Mouse (Mus musculus) MEL (cell line): ENCODE results near the gene Asxl2. TPM values are rescaled to one million over a fixed set of nuclear protein-coding genes. Genes with fewer than 3 reads are reported as not detected.

ENCODE experiments used
- DNase-seq: peaks from one replicate; pipeline ENCODE4 v3.0.0; 2011; ENCODE audit warnings: low read depth, low spot score
- H3K27ac ChIP-seq: 2 replicates; pipeline ENCODE4 v1.5.1; 2012; ENCODE audit warnings: low read depth, mild to moderate bottlenecking, control low read depth, low read length, moderate library complexity; ENCODE audit not compliant: control insufficient read depth
- H3K27me3 ChIP-seq, 2 experiments: fragments of 150-350 bp in 1 of 2; sonication (generic) in 1 of 2; 2 replicates each; pipeline ENCODE4 v1.6.1; 2012; ENCODE audit warnings: low read length in 2 of 2, mild to moderate bottlenecking in 2 of 2, improper control_type of control experiment in 1 of 2, moderate library complexity in 1 of 2; ENCODE audit not compliant: insufficient read depth in 2 of 2, control insufficient read depth in 1 of 2
- H3K36me3 ChIP-seq, 2 experiments: 2 replicates each; pipeline ENCODE4 v1.6.1; 2012 to 2014; ENCODE audit warnings: low read length in 2 of 2, improper control_type of control experiment in 1 of 2, inconsistent platforms in 1 of 2, mild to moderate bottlenecking in 1 of 2; ENCODE audit not compliant: insufficient read depth in 2 of 2, control insufficient read depth in 1 of 2
- H3K4me1 ChIP-seq, 2 experiments: fragments of 150-350 bp in 1 of 2; sonication (generic) in 1 of 2; 2 replicates each; pipeline ENCODE4 v1.6.1; 2012; ENCODE audit warnings: low read length in 2 of 2, improper control_type of control experiment in 1 of 2, mild to moderate bottlenecking in 1 of 2; ENCODE audit not compliant: insufficient read depth in 2 of 2, control insufficient read depth in 1 of 2
- H3K4me3 ChIP-seq, 2 experiments: fragments of 150-350 bp in 1 of 2; sonication (generic) in 1 of 2; 2 replicates each; pipeline ENCODE4 v1.5.1; 2012; ENCODE audit warnings: low read depth in 2 of 2, low read length in 2 of 2, mild to moderate bottlenecking in 2 of 2, moderate library complexity in 2 of 2, control low read depth in 1 of 2, improper control_type of control experiment in 1 of 2; ENCODE audit not compliant: control insufficient read depth in 1 of 2, insufficient read depth in 1 of 2
- H3K79me2 ChIP-seq: 2 replicates; pipeline ENCODE4 v1.6.1; 2012; ENCODE audit warnings: mild to moderate bottlenecking, low read length, moderate library complexity; ENCODE audit not compliant: control insufficient read depth, poor library complexity, insufficient read depth
- H3K9ac ChIP-seq: 2 replicates; pipeline ENCODE4 v1.6.1; 2012; ENCODE audit warnings: low read depth, mild to moderate bottlenecking, control low read depth, low read length, moderate library complexity; ENCODE audit not compliant: control insufficient read depth, poor library complexity, severe bottlenecking
- H3K9me3 ChIP-seq: fragments of 150-350 bp; sonication (generic); replicated peaks from 2 replicates; pipeline ENCODE4 v1.6.1; 2012; ENCODE audit warnings: mild to moderate bottlenecking, low read length, improper control_type of control experiment, moderate library complexity; ENCODE audit not compliant: insufficient read depth
- BHLHE40 ChIP-seq: IDR thresholded peaks from 2 replicates; pipeline ENCODE4 v1.6.1; 2012; ENCODE audit warnings: low read depth, mild to moderate bottlenecking, inconsistent platforms, low read length, improper control_type of control experiment, borderline replicate concordance
- E2F4 ChIP-seq: IDR thresholded peaks from 2 replicates; pipeline ENCODE4 v1.6.1; 2011; ENCODE audit warnings: low read depth, low read length, improper control_type of control experiment, borderline replicate concordance
- ELF1 ChIP-seq: IDR thresholded peaks from 2 replicates; pipeline ENCODE4 v1.6.1; 2014; ENCODE audit warnings: low read depth, mild to moderate bottlenecking, inconsistent platforms, low read length, improper control_type of control experiment, moderate library complexity
- EP300 ChIP-seq, 2 experiments: IDR thresholded peaks; 2 replicates each; pipeline ENCODE4 v1.6.1; 2011; ENCODE audit warnings: improper control_type of control experiment in 2 of 2, low read length in 2 of 2, low read depth in 1 of 2, mild to moderate bottlenecking in 1 of 2
- ETS1 ChIP-seq: IDR thresholded peaks from 2 replicates; pipeline ENCODE4 v1.6.1; 2012; ENCODE audit warnings: low read depth, mild to moderate bottlenecking, inconsistent platforms, low read length, improper control_type of control experiment, moderate library complexity
- GATA1 ChIP-seq: IDR thresholded peaks from 2 replicates; pipeline ENCODE4 v1.6.1; 2011; ENCODE audit warnings: low read depth, low read length, improper control_type of control experiment
- MAFK ChIP-seq: IDR thresholded peaks from 2 replicates; pipeline ENCODE4 v1.6.1; 2011; ENCODE audit warnings: low read depth, mild to moderate bottlenecking, low read length, improper control_type of control experiment, borderline replicate concordance
- MAZ ChIP-seq: IDR thresholded peaks from 2 replicates; pipeline ENCODE4 v1.6.1; 2012; ENCODE audit warnings: low read depth, mild to moderate bottlenecking, inconsistent platforms, low read length, improper control_type of control experiment
- NRF1 ChIP-seq: IDR thresholded peaks from 2 replicates; pipeline ENCODE4 v1.6.1; 2014; ENCODE audit warnings: low read depth, mild to moderate bottlenecking, inconsistent platforms, low read length, improper control_type of control experiment, moderate library complexity; ENCODE audit not compliant: poor library complexity, insufficient read depth, severe bottlenecking
- POLR2A ChIP-seq, 2 experiments: IDR thresholded peaks; 2 replicates each; pipeline ENCODE4 v1.6.1; 2011 to 2012; ENCODE audit warnings: low read length in 2 of 2, mild to moderate bottlenecking in 2 of 2, control low read depth in 1 of 2, improper control_type of control experiment in 1 of 2, low read depth in 1 of 2, moderate library complexity in 1 of 2; ENCODE audit not compliant: control insufficient read depth in 1 of 2, insufficient read depth in 1 of 2, poor library complexity in 1 of 2
- RAD21 ChIP-seq: IDR thresholded peaks from 2 replicates; pipeline ENCODE4 v1.6.1; 2011; ENCODE audit warnings: mild to moderate bottlenecking, low read depth, low read length, improper control_type of control experiment
- SMC3 ChIP-seq: IDR thresholded peaks from 2 replicates; pipeline ENCODE4 v1.6.1; 2011; ENCODE audit warnings: low read depth, low read length, improper control_type of control experiment
- TBP ChIP-seq: IDR thresholded peaks from 2 replicates; pipeline ENCODE4 v1.8.0; 2011; ENCODE audit warnings: low read depth, low read length, improper control_type of control experiment
- TCF12 ChIP-seq: IDR thresholded peaks from 2 replicates; pipeline ENCODE4 v1.6.1; 2014; ENCODE audit warnings: low read depth, mild to moderate bottlenecking, inconsistent platforms, low read length, improper control_type of control experiment, moderate library complexity
- UBTF ChIP-seq: IDR thresholded peaks from 2 replicates; pipeline ENCODE4 v1.6.1; 2012; ENCODE audit warnings: low read depth, mild to moderate bottlenecking, inconsistent platforms, low read length, improper control_type of control experiment, moderate library complexity, borderline replicate concordance; ENCODE audit not compliant: insufficient read depth
- USF1 ChIP-seq: IDR thresholded peaks from 2 replicates; pipeline ENCODE4 v1.6.1; 2014; ENCODE audit warnings: low read depth, mild to moderate bottlenecking, inconsistent platforms, low read length, improper control_type of control experiment, moderate library complexity
- USF2 ChIP-seq, 2 experiments: IDR thresholded peaks; 2 replicates each; pipeline ENCODE4 v1.6.1; 2011 to 2012; ENCODE audit warnings: improper control_type of control experiment in 2 of 2, low read length in 2 of 2, borderline replicate concordance in 1 of 2, inconsistent platforms in 1 of 2, low read depth in 1 of 2, mild to moderate bottlenecking in 1 of 2; ENCODE audit not compliant: insufficient read depth in 1 of 2
- ZC3H11A ChIP-seq: IDR thresholded peaks from 2 replicates; pipeline ENCODE4 v1.6.1; 2012; ENCODE audit warnings: low read depth, mild to moderate bottlenecking, inconsistent platforms, low read length, improper control_type of control experiment
- ZKSCAN1 ChIP-seq: IDR thresholded peaks from 2 replicates; pipeline ENCODE4 v1.6.1; 2012; ENCODE audit warnings: low read depth, mild to moderate bottlenecking, inconsistent platforms, low read length, improper control_type of control experiment, moderate library complexity
- ZMIZ1 ChIP-seq: IDR thresholded peaks from 2 replicates; pipeline ENCODE4 v1.6.1; 2012; ENCODE audit warnings: low read depth, mild to moderate bottlenecking, inconsistent platforms, low read length, improper control_type of control experiment, moderate library complexity
- ZNF384 ChIP-seq: IDR thresholded peaks from 2 replicates; pipeline ENCODE4 v1.6.1; 2012; ENCODE audit warnings: low read depth, mild to moderate bottlenecking, inconsistent platforms, low read length, improper control_type of control experiment
- polyA plus RNA-seq, 2 experiments: library from polyadenylated mRNA; stranded (reverse) in 1 of 2; unstranded in 1 of 2; fragments of >175 nt in 1 of 2; fragments of >200 nt in 1 of 2; gene quantifications; 2 replicates each; pipeline versions ENCODE4 v1.2.1 to v1.2.4; 2012; ENCODE audit warnings: low replicate concordance in 2 of 2, low read depth in 1 of 2; ENCODE audit not compliant: insufficient read length in 2 of 2, insufficient read depth in 1 of 2, missing spikeins in 1 of 2
- total RNA-seq: library from RNA; depleted of rRNA; stranded (reverse); fragments of 300-350 nt; gene quantifications from 2 replicates; pipeline ENCODE4 v1.2.3, GENCODE M21; 2012

Asxl2 gene
- total and polyA plus RNA-seq, 3 experiments = 18.8 to 62.0 (median 26.2) TPM

- 0 out of 4 replicates have a peak, but pooled peaks cover 0 to 4% of the 10 kb centered on the region in 2 experiments for H3K4me1 ChIP-seq
- TF ChIP-seq ZNF384 = no peak
- no peak for TF ChIP-seq ZMIZ1
- TF ChIP-seq SMC3 = no peak
- TF ChIP-seq GATA1 = no peak
- TF ChIP-seq ELF1 = no peak
- no peak for TF ChIP-seq MAFK
- TF ChIP-seq USF2 (IDR thresholded peaks at IDR 0.05; ENCODE audit: borderline replicate concordance in 1 of 2, insufficient read depth in 1 of 2, low read depth in 1 of 2, low read length in 2 of 2) = no peak
- no peak for TF ChIP-seq MAZ
- TF ChIP-seq POLR2A (IDR thresholded peaks at IDR 0.05; ENCODE audit: control insufficient read depth in 1 of 2, insufficient read depth in 1 of 2, low read depth in 1 of 2, low read length in 2 of 2, poor library complexity in 1 of 2) = no peak
- TF ChIP-seq NRF1 = no peak
- TF ChIP-seq ZKSCAN1 = no peak
- TF ChIP-seq TCF12 = no peak
- TF ChIP-seq TBP = no peak
- TF ChIP-seq E2F4 = no peak
- no peak for TF ChIP-seq USF1
- TF ChIP-seq UBTF = no peak
- TF ChIP-seq BHLHE40 = no peak
- no peak for TF ChIP-seq EP300 (IDR thresholded peaks at IDR 0.05; ENCODE audit: low read depth in 1 of 2, low read length in 2 of 2)
- no peak for TF ChIP-seq ETS1
- no peak for TF ChIP-seq RAD21
- no peaks in the 10 kb centered on the region for H3K36me3 ChIP-seq
- DNase-seq = peak; percentile 78
- H3K79me2 ChIP-seq = no peaks in the 10 kb centered on the region
- peak overlapping the region; percentile 6; the same call in 1 of the 2 replicates for H3K27ac ChIP-seq
- H3K4me3 ChIP-seq = no peak overlapping the region
- no peaks in the 10 kb centered on the region for H3K27me3 ChIP-seq
- no peaks in the 10 kb centered on the region for H3K9me3 ChIP-seq
- no peak overlapping the region for H3K9ac ChIP-seq
Measured at GRCm38 (mm10) chr12:3389394-3389793, 37.3 kb upstream of the Asxl2 start.

DNA sequence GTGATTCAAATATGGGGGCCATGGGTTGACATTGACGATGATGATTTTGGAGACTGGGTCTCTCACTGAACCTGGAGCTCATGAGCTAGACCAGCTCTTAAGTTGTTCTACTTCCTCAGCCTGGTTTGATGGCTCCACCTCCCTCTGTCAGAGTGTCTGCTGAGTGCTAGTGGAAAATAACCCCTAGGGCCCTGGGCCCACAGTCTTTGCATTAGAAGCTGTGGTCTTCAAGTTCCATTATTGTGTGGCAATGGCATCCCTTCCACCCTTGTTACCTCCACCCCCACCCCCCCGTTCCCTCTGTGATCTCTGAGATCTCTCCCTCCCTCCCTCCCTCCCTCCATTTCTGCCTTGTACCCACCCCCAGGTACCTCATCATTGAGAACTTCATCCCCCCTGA, 36.6 kb upstream of the Asxl2 start:
- H3K9me3 ChIP-seq = no peaks in the 10 kb centered on the region
- H3K4me3 ChIP-seq = no peak overlapping the region
- no peaks in the 10 kb centered on the region for H3K36me3 ChIP-seq
- H3K9ac ChIP-seq = no peak overlapping the region
- H3K4me1 ChIP-seq = 0 out of 4 replicates have a peak, but pooled peaks cover 0 to 4% of the 10 kb centered on the region in 2 experiments
- TF ChIP-seq ZC3H11A = no peak
- H3K27ac ChIP-seq = no peak overlapping the region
- peak; percentile 35 for DNase-seq
- H3K27me3 ChIP-seq = no peaks in the 10 kb centered on the region
- no peaks in the 10 kb centered on the region for H3K79me2 ChIP-seq
